Mouse (Mus musculus): ENCODE measurements around the gene Tstd1. TPM values are rescaled to one million over a fixed set of nuclear protein-coding genes. Genes with fewer than 3 reads are reported as not detected.

Gene Tstd1
- polyA plus RNA-seq, 1 experiment from 2014 or later = 7.1 TPM

DNA sequence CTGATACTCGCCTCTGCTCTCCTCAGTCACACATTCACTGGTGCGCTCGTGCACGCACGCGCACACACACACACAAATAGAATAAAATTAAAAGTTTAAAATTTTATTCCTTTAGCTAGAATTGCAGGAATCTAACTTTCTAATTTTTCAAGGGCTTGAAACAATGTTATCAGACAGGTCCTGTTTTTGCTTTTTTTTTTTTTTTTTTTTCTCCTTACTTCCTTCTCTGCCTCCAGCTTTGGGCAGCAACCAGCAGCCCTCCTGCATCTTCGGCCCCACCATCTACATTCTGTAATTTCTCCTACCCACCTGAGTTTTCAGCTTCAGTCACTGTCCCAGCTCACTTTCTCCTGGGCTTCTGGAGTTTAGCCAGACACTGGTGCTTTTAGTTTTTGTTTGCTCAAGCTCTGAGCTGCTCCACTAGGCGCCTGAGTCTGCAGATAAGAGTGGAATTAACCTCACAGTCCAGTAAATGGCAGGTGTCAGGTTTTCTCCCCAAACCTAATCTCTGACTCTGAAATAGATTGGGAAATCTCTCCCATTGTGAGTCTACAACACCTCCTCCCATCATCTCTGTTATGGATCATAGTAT is 3.9 kb downstream of the Tstd1 start:
- peak; percentile 52 for DNase-seq (ENCODE audit: low spot score)
- no peak for TF ChIP-seq CTCF (IDR thresholded peaks at IDR 0.05)
- TF ChIP-seq EP300 (IDR thresholded peaks at IDR 0.05) = no peak
- no peaks in the 10 kb centered on the region for H3K36me3 ChIP-seq (ENCODE audit: insufficient read depth, low read length)
- H3K4me1 ChIP-seq (ENCODE audit: insufficient read depth, low read depth, low read length) = no peaks in the 10 kb centered on the region
- H3K27ac ChIP-seq (ENCODE audit: low read length) = no peak overlapping the region
- 64% methylated on average over 8 of the region's 8 CpGs for WGBS
- H3K4me2 ChIP-seq (replicated peaks; ENCODE audit: low read depth, low read length) = no peak overlapping the region
- no peaks in the 10 kb centered on the region for H3K27me3 ChIP-seq (replicated peaks; ENCODE audit: insufficient read depth, low read length)
- no peak overlapping the region for H3K9ac ChIP-seq (replicated peaks; ENCODE audit: low read depth)
- no peak overlapping the region for H3K4me3 ChIP-seq (ENCODE audit: low read depth, low read length)
- ATAC-seq = peak; percentile 42; the same call in 1 of the 2 replicates
- no peaks in the 10 kb centered on the region for H3K9me3 ChIP-seq (ENCODE audit: low read length)

- no peak; the same call in 1 of the 2 replicates for ATAC-seq
- TF ChIP-seq EP300 (IDR thresholded peaks at IDR 0.05) = no peak
- TF ChIP-seq CTCF (IDR thresholded peaks at IDR 0.05) = no peak
- H3K4me2 ChIP-seq (replicated peaks; ENCODE audit: low read depth, low read length) = no peak overlapping the region
- H3K4me3 ChIP-seq (ENCODE audit: low read depth, low read length) = no peak overlapping the region
- 0 out of 2 replicates have a peak overlapping the region, but pooled peaks have one; percentile 1 for H3K27ac ChIP-seq (ENCODE audit: low read length)
- no peak overlapping the region for H3K9ac ChIP-seq (replicated peaks; ENCODE audit: low read depth)
- no peaks in the 10 kb centered on the region for H3K36me3 ChIP-seq (ENCODE audit: insufficient read depth, low read length)
- peak; percentile 37 for DNase-seq (ENCODE audit: low spot score)
- no peaks in the 10 kb centered on the region for H3K27me3 ChIP-seq (replicated peaks; ENCODE audit: insufficient read depth, low read length)
- H3K9me3 ChIP-seq (ENCODE audit: low read length) = no peaks in the 10 kb centered on the region
- 34% methylated on average over 5 of the region's 5 CpGs for WGBS
- no peaks in the 10 kb centered on the region for H3K4me1 ChIP-seq (ENCODE audit: insufficient read depth, low read depth, low read length)
These were observed 6.0 kb downstream of the Tstd1 start for GRCm38 (mm10) chr1:171424638-171425037.

DNA sequence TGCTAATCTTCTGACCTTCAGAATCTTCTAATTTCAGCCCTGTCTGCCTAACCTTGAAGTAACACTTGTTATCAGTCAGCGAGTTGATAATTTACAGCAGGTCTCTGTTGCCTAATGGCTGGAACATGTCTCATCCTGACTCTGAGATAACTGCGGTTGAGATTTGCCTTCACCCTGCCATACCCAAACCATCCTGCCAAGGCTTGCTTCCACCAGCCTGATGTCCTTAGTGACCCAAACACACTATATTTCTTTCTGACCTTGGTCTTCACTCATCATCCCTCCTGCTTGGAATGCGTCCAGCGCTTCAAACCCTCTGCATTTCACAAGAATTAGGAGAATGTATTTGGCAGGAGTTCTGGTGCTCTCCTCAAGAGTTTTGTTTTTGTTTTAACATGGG is 6.5 kb downstream of the Tstd1 start:
- H3K4me1 ChIP-seq (ENCODE audit: insufficient read depth, low read depth, low read length) = no peaks in the 10 kb centered on the region
- WGBS = 22% methylated on average over 4 of the region's 4 CpGs
- H3K4me3 ChIP-seq (ENCODE audit: low read depth, low read length) = no peak overlapping the region
- no peaks in the 10 kb centered on the region for H3K36me3 ChIP-seq (ENCODE audit: insufficient read depth, low read length)
- H3K9me3 ChIP-seq (ENCODE audit: low read length) = no peaks in the 10 kb centered on the region
- H3K9ac ChIP-seq (replicated peaks; ENCODE audit: low read depth) = no peak overlapping the region
- H3K4me2 ChIP-seq (replicated peaks; ENCODE audit: low read depth, low read length) = no peak overlapping the region
- ATAC-seq = no peak; the same call in 1 of the 2 replicates
- DNase-seq (ENCODE audit: low spot score) = peak; percentile 49
- no peaks in the 10 kb centered on the region for H3K27me3 ChIP-seq (replicated peaks; ENCODE audit: insufficient read depth, low read length)
- TF ChIP-seq EP300 (IDR thresholded peaks at IDR 0.05) = no peak; the same call in 1 of the 2 replicates
- no peak for TF ChIP-seq CTCF (IDR thresholded peaks at IDR 0.05)
- H3K27ac ChIP-seq (ENCODE audit: low read length) = 0 out of 2 replicates have a peak overlapping the region, but pooled peaks have one; percentile 1

DNA sequence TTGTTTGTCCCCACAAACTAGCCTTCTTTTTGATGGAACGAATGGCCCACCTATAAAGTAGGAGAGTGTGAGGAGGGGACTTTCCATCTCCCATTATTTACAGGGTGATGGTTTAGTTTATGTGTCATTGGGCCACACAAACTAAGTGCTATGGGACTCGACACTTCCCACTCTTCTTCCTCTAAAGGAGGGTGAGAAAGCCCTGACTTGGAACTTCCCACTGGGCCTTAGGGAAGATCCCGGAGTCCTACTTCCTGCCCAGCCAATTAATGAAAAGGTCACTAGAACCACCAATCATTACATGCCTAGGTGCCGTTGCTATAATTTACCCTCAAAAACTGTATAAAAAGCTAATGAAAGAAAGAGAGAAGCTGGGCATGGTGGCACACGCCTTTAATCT is 13.5 kb downstream of the Tstd1 start:
- no peak for DNase-seq (ENCODE audit: low spot score)
- WGBS = 72% methylated on average over 5 of the region's 5 CpGs

GRCm38 (mm10) chr1:171435288-171435814 is 16.7 kb downstream of the Tstd1 start:
- Histone ChIP-seq H3K9me3 (ENCODE audit: low read length) (no peaks in the 10 kb centered on the region), H3K36me3 (ENCODE audit: insufficient read depth, low read length) (no peaks in the 10 kb centered on the region), H3K9ac (replicated peaks; ENCODE audit: low read depth) (no peak overlapping the region), H3K4me1 (ENCODE audit: insufficient read depth, low read depth, low read length) (peaks cover 6% of the 10 kb centered on the region; the same call in 1 of the 2 replicates), H3K27me3 (replicated peaks; ENCODE audit: insufficient read depth, low read length) (no peaks in the 10 kb centered on the region), H3K27ac (ENCODE audit: low read length) (no peak overlapping the region), H3K4me3 (ENCODE audit: low read depth, low read length) (no peak overlapping the region), H3K4me2 (replicated peaks; ENCODE audit: low read depth, low read length) (no peak overlapping the region)
- WGBS = 28% methylated on average over 7 of the region's 7 CpGs
- TF ChIP-seq EP300 (IDR thresholded peaks at IDR 0.05) = peak; percentile 48
- TF ChIP-seq CTCF (IDR thresholded peaks at IDR 0.05) = no peak
- DNase-seq (ENCODE audit: low spot score) = no peak
- no peak for ATAC-seq

More for the DNA sequence above, 13.5 kb downstream of the Tstd1 start:
- Histone ChIP-seq H3K4me1 (ENCODE audit: insufficient read depth, low read depth, low read length) (no peaks in the 10 kb centered on the region), H3K4me2 (replicated peaks; ENCODE audit: low read depth, low read length) (no peak overlapping the region), H3K27me3 (replicated peaks; ENCODE audit: insufficient read depth, low read length) (no peaks in the 10 kb centered on the region), H3K9ac (replicated peaks; ENCODE audit: low read depth) (no peak overlapping the region), H3K9me3 (ENCODE audit: low read length) (no peaks in the 10 kb centered on the region), H3K36me3 (ENCODE audit: insufficient read depth, low read length) (no peaks in the 10 kb centered on the region), H3K27ac (ENCODE audit: low read length) (no peak overlapping the region), H3K4me3 (ENCODE audit: low read depth, low read length) (no peak overlapping the region)
- TF ChIP-seq CTCF (IDR thresholded peaks at IDR 0.05) (no peak), EP300 (IDR thresholded peaks at IDR 0.05) (no peak)
- ATAC-seq = no peak

DNA sequence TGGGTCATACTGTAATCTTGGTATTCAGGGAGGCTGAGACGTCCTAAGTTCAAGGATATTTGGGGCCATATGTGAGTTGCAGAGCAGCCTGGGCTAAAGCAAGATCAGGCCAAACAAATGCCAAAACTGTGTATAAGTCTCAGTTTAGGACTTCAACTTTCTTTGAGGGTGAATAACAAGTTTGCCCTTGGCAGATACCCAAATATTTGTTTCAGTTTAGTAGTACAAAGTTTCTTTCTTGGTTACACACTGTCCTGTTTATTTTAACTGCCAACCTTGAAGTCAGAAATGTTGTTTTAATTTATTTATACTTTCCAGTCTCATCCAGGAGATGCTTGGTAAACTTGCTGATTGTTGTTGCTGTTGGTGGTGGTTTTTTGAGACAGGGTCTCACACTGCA is 17.3 kb downstream of the Tstd1 start:
- Histone ChIP-seq H3K4me3 (ENCODE audit: low read depth, low read length) (no peak overlapping the region), H3K4me1 (ENCODE audit: insufficient read depth, low read depth, low read length) (peaks cover 8% of the 10 kb centered on the region; the same call in 1 of the 2 replicates)
- ATAC-seq = no peak

More for the DNA sequence above, 17.3 kb downstream of the Tstd1 start:
- H3K9ac ChIP-seq (replicated peaks; ENCODE audit: low read depth) = no peak overlapping the region
- no peak for DNase-seq (ENCODE audit: low spot score)
- 39% methylated on average over 1 of the region's 1 CpGs for WGBS
- no peak for TF ChIP-seq EP300 (IDR thresholded peaks at IDR 0.05)
- TF ChIP-seq CTCF (IDR thresholded peaks at IDR 0.05) = no peak
- H3K27me3 ChIP-seq (replicated peaks; ENCODE audit: insufficient read depth, low read length) = no peaks in the 10 kb centered on the region
- no peaks in the 10 kb centered on the region for H3K36me3 ChIP-seq (ENCODE audit: insufficient read depth, low read length)
- H3K9me3 ChIP-seq (ENCODE audit: low read length) = no peaks in the 10 kb centered on the region
- H3K4me2 ChIP-seq (replicated peaks; ENCODE audit: low read depth, low read length) = no peak overlapping the region
- H3K27ac ChIP-seq (ENCODE audit: low read length) = no peak overlapping the region

Data from lung, postnatal 0 days (tissue).